Mouse (Mus musculus): ENCODE data around the gene Fev.

Gene Fev

GRCm38 (mm10) chr1:74877199-74877598, 8.0 kb downstream of the Fev start:
- no peak for DNase-seq

- no peak for DNase-seq
Measured at GRCm38 (mm10) chr1:74872218-74872617, 13.0 kb downstream of the Fev start.

GRCm38 (mm10) chr1:74861783-74862182, 23.4 kb downstream of the Fev start:
- no peak for DNase-seq

- DNase-seq = no peak
Measured at GRCm38 (mm10) chr1:74859223-74859984, 25.8 kb downstream of the Fev start.

GRCm38 (mm10) chr1:74858805-74859204, 26.4 kb downstream of the Fev start:
- DNase-seq = no peak

- peak; percentile 27 to 42 for DNase-seq
Measured at GRCm38 (mm10) chr1:74858171-74858719, 27.0 kb downstream of the Fev start.

- DNase-seq = no peak
Measured at GRCm38 (mm10) chr1:74857677-74858076, 27.5 kb downstream of the Fev start.

- no peak for DNase-seq
Measured at GRCm38 (mm10) chr1:74857201-74857600, 28.0 kb downstream of the Fev start.

GRCm38 (mm10) chr1:74856791-74857190, 28.4 kb downstream of the Fev start:
- no peak for DNase-seq

GRCm38 (mm10) chr1:74856439-74856720, 28.8 kb downstream of the Fev start:
- no peak for DNase-seq

GRCm38 (mm10) chr1:74855651-74856438, 29.4 kb downstream of the Fev start:
- DNase-seq = no peak

- DNase-seq = no peak
Measured at GRCm38 (mm10) chr1:74855156-74855555, 30.1 kb downstream of the Fev start.

- peak; percentile 81 to 83 for DNase-seq
Measured at GRCm38 (mm10) chr1:74854306-74855056, 30.7 kb downstream of the Fev start, which contains the start of gene Cdk5r2. Gene Cdk5r2 (plus strand): TSS chr1:74854934.

- no peak for DNase-seq
Measured at GRCm38 (mm10) chr1:74851001-74851775, 34.0 kb downstream of the Fev start.

- no peak for DNase-seq
Measured at GRCm38 (mm10) chr1:74850251-74850650, 35.0 kb downstream of the Fev start.

GRCm38 (mm10) chr1:74848946-74849345, 36.3 kb downstream of the Fev start:
- DNase-seq = no peak

GRCm38 (mm10) chr1:74846341-74846740, 38.9 kb downstream of the Fev start:
- no peak for DNase-seq

GRCm38 (mm10) chr1:74843090-74843489, 42.1 kb downstream of the Fev start:
- no peak for DNase-seq

- no peak for DNase-seq
Measured at GRCm38 (mm10) chr1:74833255-74833654, 52.0 kb downstream of the Fev start.
